ENCODE assay signal across 18 mouse cellular contexts in the genomic region with DNA sequence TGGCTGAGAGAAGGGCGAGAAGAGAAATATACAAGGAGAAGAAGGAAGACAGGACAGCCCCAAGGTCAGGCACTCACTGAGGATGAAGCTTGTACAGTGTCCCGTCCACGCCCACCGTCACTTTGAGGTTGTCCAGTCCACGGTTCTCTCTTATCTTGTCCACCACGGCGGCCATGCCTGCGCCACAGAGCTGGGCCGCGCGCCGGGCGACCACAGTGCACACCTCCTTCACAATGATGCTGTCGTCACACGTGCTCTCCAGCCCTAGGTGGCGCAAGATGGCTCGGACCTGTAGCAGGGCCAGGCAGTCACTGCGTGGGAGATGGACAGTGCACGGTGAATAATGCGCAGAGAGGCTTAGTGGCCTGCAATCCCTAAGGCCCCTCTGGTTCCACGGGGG. TPM values are rescaled to one million over a fixed set of nuclear protein-coding genes. Genes with fewer than 3 reads are reported as not detected.
DNase-seq lines count a peak whose midpoint lies in the region; ATAC-seq and TF ChIP-seq lines count a peak whose summit lies in the region.
"Had no signal": no experiment of that assay in that cellular context is flagged by ENCODE, and none has a peak within 500 bp of the region (broad histone marks: within the 10 kb centered on the region; RNA-seq: fewer than 3 reads in every experiment).

No protein-coding gene starts in this region.

- H3K4me2 ChIP-seq in heart, embryonic 11.5 days: no peak overlapping the region
- no peak overlapping the region for H3K4me2 ChIP-seq in heart, postnatal 0 days (ENCODE audit: low read depth, low read length)
- no peak overlapping the region for H3K4me2 ChIP-seq in midbrain, embryonic 11.5 days
- H3K4me2 ChIP-seq in midbrain, embryonic 14.5 days (ENCODE audit: low read length): no peak overlapping the region
- H3K4me2 ChIP-seq: forebrain, embryonic 13.5 days; hindbrain, embryonic 14.5 days had no signal

- no peaks in the 10 kb centered on the region for H3K9me3 ChIP-seq in heart, embryonic 11.5 days (replicated peaks; ENCODE audit: control insufficient read depth, low read length)
- no peaks in the 10 kb centered on the region for H3K9me3 ChIP-seq in heart, postnatal 0 days (replicated peaks; ENCODE audit: control insufficient read depth, low read length)
- no peaks in the 10 kb centered on the region for H3K9me3 ChIP-seq in midbrain, embryonic 11.5 days (ENCODE audit: control insufficient read depth, low read length)
- H3K9me3 ChIP-seq in midbrain, embryonic 14.5 days (ENCODE audit: control insufficient read depth, low read length): no peaks in the 10 kb centered on the region
- H3K9me3 ChIP-seq: forebrain, embryonic 13.5 days had no signal

- H3K4me1 ChIP-seq in heart, embryonic 11.5 days (ENCODE audit: control insufficient read depth, insufficient read depth, low read length): peaks cover 15% of the 10 kb centered on the region
- H3K4me1 ChIP-seq in heart, postnatal 0 days (ENCODE audit: control insufficient read depth, insufficient read depth): peaks cover 4% of the 10 kb centered on the region; the same call in 1 of the 2 replicates
- no peaks in the 10 kb centered on the region for H3K4me1 ChIP-seq in heart, adult 2 months (ENCODE audit: control insufficient read depth, insufficient read depth, low read length)
- H3K4me1 ChIP-seq in midbrain, embryonic 11.5 days (ENCODE audit: control insufficient read depth, insufficient read depth, low read length): 0 out of 2 replicates have a peak, but pooled peaks cover 2% of the 10 kb centered on the region
- no peaks in the 10 kb centered on the region for H3K4me1 ChIP-seq in midbrain, embryonic 14.5 days (ENCODE audit: control insufficient read depth, insufficient read depth, low read length)
- peaks cover 3% of the 10 kb centered on the region; the same call in 1 of the 2 replicates for H3K4me1 ChIP-seq in embryonic fibroblast, embryonic 13.5 days (ENCODE audit: control insufficient read depth, insufficient read depth, low read length)
- H3K4me1 ChIP-seq: forebrain, embryonic 13.5 days had no signal

- no peak for TF ChIP-seq EP300 in heart, postnatal 0 days (IDR thresholded peaks at IDR 0.05; ENCODE audit: low read depth)
- no peak for TF ChIP-seq EP300 in heart, adult 2 months (IDR thresholded peaks at IDR 0.05; ENCODE audit: insufficient read depth, low read depth, low read length)

- TF ChIP-seq POLR2A in heart, adult 2 months (IDR thresholded peaks at IDR 0.05; ENCODE audit: insufficient read depth, low read depth, low read length): no peak
- TF ChIP-seq POLR2A in embryonic fibroblast, embryonic 13.5 days (IDR thresholded peaks at IDR 0.05; ENCODE audit: low read depth, low read length): no peak

- intact Hi-C loops in heart, postnatal 14 days (cut with DNase I): no loop called here
- intact Hi-C loops in heart, adult 2 months (cut with DNase I): no loop called here

- H3K79me2 ChIP-seq in heart, adult 2 months (replicated peaks; ENCODE audit: control insufficient read depth, insufficient read depth, low read length): no peaks in the 10 kb centered on the region

- 69% methylated on average over 21 of the region's 21 CpGs for WGBS in heart, embryonic 11.5 days (ENCODE audit: insufficient replicate concordance)
- WGBS in heart, postnatal 0 days: 47% methylated on average over 21 of the region's 21 CpGs
- 74% methylated on average over 21 of the region's 21 CpGs for WGBS in heart, adult 2 months
- WGBS in midbrain, embryonic 11.5 days: 96% methylated on average over 21 of the region's 21 CpGs
- 91% methylated on average over 21 of the region's 21 CpGs for WGBS in midbrain, embryonic 14.5 days

- H3K36me3 ChIP-seq in heart, embryonic 11.5 days (ENCODE audit: control insufficient read depth, insufficient read depth, low read length): peaks cover 20% of the 10 kb centered on the region
- peaks cover 76% of the 10 kb centered on the region for H3K36me3 ChIP-seq in heart, postnatal 0 days (replicated peaks; ENCODE audit: control insufficient read depth, insufficient read depth, low read length)
- no peaks in the 10 kb centered on the region for H3K36me3 ChIP-seq in heart, adult 2 months (ENCODE audit: control insufficient read depth, insufficient read depth, low read length)
- H3K36me3 ChIP-seq in midbrain, embryonic 11.5 days (ENCODE audit: control insufficient read depth, insufficient read depth, low read length): peaks cover 18% of the 10 kb centered on the region
- H3K36me3 ChIP-seq in midbrain, embryonic 14.5 days (ENCODE audit: control insufficient read depth, insufficient read depth, low read length): no peaks in the 10 kb centered on the region

- H3K27ac ChIP-seq in heart, embryonic 11.5 days (ENCODE audit: low read depth, low read length): peak overlapping the region; percentile 54; the same call in 1 of the 2 replicates
- no peak overlapping the region for H3K27ac ChIP-seq in heart, postnatal 0 days (ENCODE audit: low read depth)
- no peak overlapping the region for H3K27ac ChIP-seq in heart, adult 2 months
- no peak overlapping the region for H3K27ac ChIP-seq in midbrain, embryonic 11.5 days (ENCODE audit: low read depth, low read length)
- no peak overlapping the region for H3K27ac ChIP-seq in midbrain, embryonic 14.5 days (replicated peaks; ENCODE audit: low read depth, low read length)
- no peak overlapping the region for H3K27ac ChIP-seq in embryonic fibroblast, embryonic 13.5 days (ENCODE audit: insufficient read depth, low read length)
- H3K27ac ChIP-seq: forebrain, embryonic 13.5 days; hindbrain, embryonic 14.5 days had no signal

- H3K9ac ChIP-seq in heart, embryonic 11.5 days (ENCODE audit: low read depth, low read length): no peak overlapping the region
- H3K9ac ChIP-seq in heart, postnatal 0 days (replicated peaks; ENCODE audit: low read depth, low read length): no peak overlapping the region
- H3K9ac ChIP-seq in heart, adult 2 months (ENCODE audit: low read depth, low read length): no peak overlapping the region
- no peak overlapping the region for H3K9ac ChIP-seq in midbrain, embryonic 11.5 days (ENCODE audit: low read length)
- no peak overlapping the region for H3K9ac ChIP-seq in midbrain, embryonic 14.5 days (replicated peaks; ENCODE audit: low read length)
- H3K9ac ChIP-seq: forebrain, embryonic 13.5 days; hindbrain, embryonic 14.5 days had no signal

- TF ChIP-seq CTCF in heart, postnatal 0 days (IDR thresholded peaks at IDR 0.05; ENCODE audit: low read depth): peak; percentile 27; the same call in 1 of the 2 replicates
- TF ChIP-seq CTCF in heart, adult 2 months (IDR thresholded peaks at IDR 0.05): no peak
- peak; percentile 31; the same call in 1 of the 2 replicates for TF ChIP-seq CTCF in embryonic fibroblast, embryonic 13.5 days (IDR thresholded peaks at IDR 0.05; ENCODE audit: borderline replicate concordance, insufficient read depth, low read length)

- DNase-seq in heart, postnatal 14 days: no peak
- DNase-seq in heart, postnatal 0 days (ENCODE audit: low spot score): no peak
- no peak for DNase-seq in heart, adult 2 months
- peak; percentile 60 for DNase-seq in midbrain, embryonic 11.5 days (ENCODE audit: low spot score, missing footprints)
- no peak for DNase-seq in midbrain, embryonic 14.5 days
- DNase-seq in frontal cortex, postnatal 10 days (ENCODE audit: low spot score in 2 of 2): no peak
- DNase-seq: adrenal gland, postnatal 25 days; cerebellum, adult 11-12 months; cerebellum, adult 9-11 months; gastrocnemius, postnatal 10 days; kidney, postnatal 25 days; lung, postnatal 4 days; thymus, postnatal 4 days had no signal

- H3K4me3 ChIP-seq in heart, embryonic 11.5 days (ENCODE audit: low read depth, low read length): no peak overlapping the region
- H3K4me3 ChIP-seq in heart, postnatal 0 days (ENCODE audit: low read depth, low read length): no peak overlapping the region
- no peak overlapping the region for H3K4me3 ChIP-seq in heart, adult 2 months
- H3K4me3 ChIP-seq in midbrain, embryonic 11.5 days (ENCODE audit: low read depth, low read length): no peak overlapping the region
- H3K4me3 ChIP-seq in midbrain, embryonic 14.5 days (replicated peaks; ENCODE audit: low read depth, low read length): no peak overlapping the region
- no peak overlapping the region for H3K4me3 ChIP-seq in embryonic fibroblast, embryonic 13.5 days (ENCODE audit: insufficient read depth, low read length)
- H3K4me3 ChIP-seq: forebrain, embryonic 13.5 days had no signal

- H3K27me3 ChIP-seq in heart, embryonic 11.5 days (ENCODE audit: control insufficient read depth, insufficient read depth, low read length): no peaks in the 10 kb centered on the region
- H3K27me3 ChIP-seq in heart, postnatal 0 days (ENCODE audit: control insufficient read depth, insufficient read depth, low read length): no peaks in the 10 kb centered on the region
- no peaks in the 10 kb centered on the region for H3K27me3 ChIP-seq in heart, adult 2 months (ENCODE audit: control insufficient read depth, insufficient read depth, low read length)
- no peaks in the 10 kb centered on the region for H3K27me3 ChIP-seq in midbrain, embryonic 11.5 days (ENCODE audit: control insufficient read depth, insufficient read depth, low read length)
- no peaks in the 10 kb centered on the region for H3K27me3 ChIP-seq in midbrain, embryonic 14.5 days (ENCODE audit: control insufficient read depth, insufficient read depth, low read length)
- H3K27me3 ChIP-seq: forebrain, embryonic 13.5 days had no signal

- ATAC-seq in heart, embryonic 11.5 days (replicated peaks; ENCODE audit: insufficient number of reproducible peaks, low FRiP score, low TSS enrichment): no peak
- peak; percentile 64 for ATAC-seq in heart, postnatal 0 days (ENCODE audit: insufficient read depth, low read depth)
- ATAC-seq in midbrain, embryonic 11.5 days (ENCODE audit: low FRiP score): 0 out of 2 replicates have a peak, but pooled peaks have one; percentile 19
- no peak for ATAC-seq in midbrain, embryonic 14.5 days (ENCODE audit: low FRiP score, low TSS enrichment)
- ATAC-seq: forebrain, embryonic 13.5 days; intestine, postnatal 0 days had no signal

RNA-seq across cellular contexts. Expression of a gene that starts 23.5 kb away (rescaled TPM):
- 111 and 122 TPM in 2 replicates for polyA plus RNA-seq in heart, embryonic 11.5 days (2014; fragmentation: Nextera tagmentation; extraction: Ambion mirVana)
- 10 to 100 TPM; 16.2 to 21.1 TPM for total RNA-seq in heart, postnatal 14 days (2021)
- 26.8 and 59.9 TPM in 2 replicates for total RNA-seq in heart, postnatal 0 days (2014; rRNA removed; ENCODE audit: low replicate concordance)
- 65.8 and 71.8 TPM in 2 replicates for polyA plus RNA-seq in heart, postnatal 0 days (2015; fragmentation: Nextera tagmentation; extraction: Ambion mirVana)
- 10 to 100 TPM; 15.5 to 16.7 TPM for total RNA-seq in heart, adult 2 months (2021)
- 9.2 and 19.5 TPM in 2 replicates for polyA plus RNA-seq in heart, adult 2 months (2012; rRNA removed)
- polyA plus RNA-seq in midbrain, embryonic 11.5 days (2014; fragmentation: Nextera tagmentation; extraction: Ambion mirVana): 107 and 111 TPM in 2 replicates
- polyA plus RNA-seq in midbrain, embryonic 14.5 days (2014; fragmentation: Nextera tagmentation; extraction: Ambion mirVana): 119 and 134 TPM in 2 replicates
- 54.9 and 75.0 TPM in 2 replicates for polyA plus RNA-seq in embryonic fibroblast, embryonic 13.5 days (2011; ENCODE audit: insufficient read length, low read depth, missing spikeins)

RNA-seq across cellular contexts. Expression of a gene that starts 45.6 kb away (rescaled TPM):
- polyA plus RNA-seq in heart, embryonic 11.5 days (2014; fragmentation: Nextera tagmentation; extraction: Ambion mirVana): 44.3 and 49.5 TPM in 2 replicates
- 100 to 1,000 TPM; 206 to 212 TPM for total RNA-seq in heart, postnatal 14 days (2021)
- total RNA-seq in heart, postnatal 0 days (2014; rRNA removed; ENCODE audit: low replicate concordance): 39.7 and 50.9 TPM in 2 replicates
- 29.2 and 29.7 TPM in 2 replicates for polyA plus RNA-seq in heart, postnatal 0 days (2015; fragmentation: Nextera tagmentation; extraction: Ambion mirVana)
- 100 to 1,000 TPM; 325 to 363 TPM for total RNA-seq in heart, adult 2 months (2021)
- polyA plus RNA-seq in heart, adult 2 months (2012; rRNA removed): 104 and 173 TPM in 2 replicates
- polyA plus RNA-seq in midbrain, embryonic 11.5 days (2014; fragmentation: Nextera tagmentation; extraction: Ambion mirVana): 16.3 and 16.8 TPM in 2 replicates
- polyA plus RNA-seq in midbrain, embryonic 14.5 days (2014; fragmentation: Nextera tagmentation; extraction: Ambion mirVana): 2.4 and 4.0 TPM in 2 replicates
- polyA plus RNA-seq in embryonic fibroblast, embryonic 13.5 days (2011; ENCODE audit: insufficient read length, low read depth, missing spikeins): 26.2 and 30.8 TPM in 2 replicates

Comparison
In these comparisons a context has a peak if more than half of its experiments do, and no peak if none do; other contexts are left out.
1. ATAC-seq: peak in heart, postnatal 0 days (single experiment) and midbrain, embryonic 11.5 days (single experiment); none in heart, embryonic 11.5 days (single experiment) and midbrain, embryonic 14.5 days (single experiment).